Mouse (Mus musculus) ES-E14 (cell line): ENCODE measurements around the gene 4931422A03Rik. TPM values are rescaled to one million over a fixed set of nuclear protein-coding genes. Genes with fewer than 3 reads are reported as not detected.

ENCODE experiments used
- DNase-seq: peaks from one replicate; pipeline ENCODE4 v3.0.0-alpha.2; 2013; ENCODE audit warnings: low read depth, low spot score
- H3K27ac ChIP-seq: 2 replicates; pipeline ENCODE4 v1.5.1; 2012; ENCODE audit warnings: low read depth, mild to moderate bottlenecking, low read length, moderate library complexity, mixed read lengths; ENCODE audit not compliant: poor library complexity, insufficient read depth, severe bottlenecking
- H3K36me3 ChIP-seq: 2 replicates; pipeline ENCODE4 v1.6.1; 2012; ENCODE audit warnings: mild to moderate bottlenecking, low read length, moderate library complexity, mixed read lengths; ENCODE audit not compliant: control insufficient read depth, poor library complexity, insufficient read depth, severe bottlenecking
- H3K4me1 ChIP-seq, 2 experiments: fragments of 150-350 bp in 1 of 2; sonication (generic) in 1 of 2; 2 replicates each; pipeline ENCODE4 v1.6.1; 2012; ENCODE audit warnings: low read length in 2 of 2, mild to moderate bottlenecking in 1 of 2, mixed read lengths in 1 of 2; ENCODE audit not compliant: control insufficient read depth in 2 of 2, insufficient read depth in 2 of 2, poor library complexity in 1 of 2
- H3K4me3 ChIP-seq, 2 experiments: fragments of 150-350 bp in 1 of 2; sonication (generic) in 1 of 2; 2 replicates each; pipeline ENCODE4 v1.5.1; 2012; ENCODE audit warnings: low read length in 2 of 2, low read depth in 1 of 2, mild to moderate bottlenecking in 1 of 2, mixed read lengths in 1 of 2; ENCODE audit not compliant: insufficient read depth in 1 of 2, poor library complexity in 1 of 2, severe bottlenecking in 1 of 2
- H3K9ac ChIP-seq: 2 replicates; pipeline ENCODE4 v1.6.1; 2012; ENCODE audit warnings: low read depth, mild to moderate bottlenecking, low read length, mixed read lengths; ENCODE audit not compliant: poor library complexity, insufficient read depth, severe bottlenecking
- H3K9me3 ChIP-seq: fragments of 150-350 bp; sonication (generic); 2 replicates; pipeline ENCODE4 v1.6.1; 2012; ENCODE audit warnings: low read depth, mild to moderate bottlenecking, low read length; ENCODE audit not compliant: control insufficient read depth, insufficient read depth
- CHD2 ChIP-seq: IDR thresholded peaks from 2 replicates; pipeline ENCODE4 v1.6.1; 2014; ENCODE audit warnings: mild to moderate bottlenecking, low read depth, low read length, inconsistent platforms
- HCFC1 ChIP-seq: IDR thresholded peaks from 2 replicates; pipeline ENCODE4 v1.6.1; 2012; ENCODE audit warnings: low read length, inconsistent platforms, borderline replicate concordance; ENCODE audit not compliant: insufficient read depth
- MAFK ChIP-seq: IDR thresholded peaks from 2 replicates; pipeline ENCODE4 v1.6.1; 2014; ENCODE audit warnings: mild to moderate bottlenecking, low read depth, low read length, inconsistent platforms; ENCODE audit not compliant: insufficient read depth
- ZC3H11A ChIP-seq: IDR thresholded peaks from 2 replicates; pipeline ENCODE4 v1.6.1; 2012; ENCODE audit warnings: low read depth, mild to moderate bottlenecking, inconsistent platforms, low read length, borderline replicate concordance
- ZNF384 ChIP-seq: IDR thresholded peaks from 2 replicates; pipeline ENCODE4 v1.6.1; 2012; ENCODE audit warnings: low read depth, low read length, inconsistent platforms
- in situ Hi-C, 2 experiments: fragments of 600-800 bp; cut with MboI; formaldehyde crosslinking; loops; one replicate each; pipeline ENCODE4 v1.15.1; 2025; ENCODE audit warnings: low sequenced_read_pairs in 2 of 2, inconsistent platforms in 1 of 2; ENCODE audit not compliant: unreplicated experiment in 2 of 2
- total RNA-seq: library from RNA; depleted of rRNA; stranded (reverse); fragments of 300-350 nt; gene quantifications from 2 replicates; pipeline ENCODE4 v1.2.3, GENCODE M21; 2012

4931422A03Rik gene
- total RNA-seq, 1 experiment: 0.54 TPM

GRCm38 (mm10) chr2:104062665-104063064 lies 34.5 kb upstream of the 4931422A03Rik start:
- no peak for DNase-seq
- TF ChIP-seq HCFC1 (no peak), ZNF384 (no peak), ZC3H11A (no peak), CHD2 (no peak), MAFK (no peak)
- Histone ChIP-seq H3K27ac (no peak overlapping the region), H3K36me3 (peaks cover 2% of the 10 kb centered on the region; the same call in 1 of the 2 replicates), H3K4me3 (no peak overlapping the region), H3K9me3 (no peaks in the 10 kb centered on the region), H3K9ac (no peak overlapping the region), H3K4me1 (no peaks in the 10 kb centered on the region)
- in situ Hi-C loops: no loop called here

DNA sequence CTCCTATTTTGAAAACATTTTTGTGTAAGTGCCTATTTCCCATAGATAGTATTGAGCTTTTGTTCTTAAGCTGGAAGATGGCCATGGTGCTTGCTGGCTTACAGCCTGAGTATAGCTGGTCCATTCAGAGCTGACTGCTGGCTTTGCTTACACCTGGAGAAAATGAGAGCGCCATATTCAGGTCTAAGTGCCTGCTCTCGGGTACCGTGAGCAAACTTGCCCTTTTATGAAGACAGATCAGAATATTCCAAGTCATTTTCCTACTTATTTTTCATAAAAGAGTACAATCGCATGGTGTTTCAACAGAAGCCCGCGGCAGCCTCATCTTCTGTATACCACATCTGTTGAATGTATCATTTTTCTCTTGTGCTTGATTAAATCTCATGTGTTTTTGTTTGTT lies 32.8 kb upstream of the 4931422A03Rik start:
- H3K9ac ChIP-seq: no peak overlapping the region
- H3K4me1 ChIP-seq: no peaks in the 10 kb centered on the region
- peaks cover 2% of the 10 kb centered on the region; the same call in 1 of the 2 replicates for H3K36me3 ChIP-seq
- no peak overlapping the region for H3K27ac ChIP-seq
- in situ Hi-C loops: no loop called here
- no peak for DNase-seq
- H3K4me3 ChIP-seq: no peak overlapping the region
- no peaks in the 10 kb centered on the region for H3K9me3 ChIP-seq
- no peak for TF ChIP-seq ZC3H11A
- no peak for TF ChIP-seq CHD2
- TF ChIP-seq MAFK: no peak
- no peak for TF ChIP-seq HCFC1
- no peak for TF ChIP-seq ZNF384

DNA sequence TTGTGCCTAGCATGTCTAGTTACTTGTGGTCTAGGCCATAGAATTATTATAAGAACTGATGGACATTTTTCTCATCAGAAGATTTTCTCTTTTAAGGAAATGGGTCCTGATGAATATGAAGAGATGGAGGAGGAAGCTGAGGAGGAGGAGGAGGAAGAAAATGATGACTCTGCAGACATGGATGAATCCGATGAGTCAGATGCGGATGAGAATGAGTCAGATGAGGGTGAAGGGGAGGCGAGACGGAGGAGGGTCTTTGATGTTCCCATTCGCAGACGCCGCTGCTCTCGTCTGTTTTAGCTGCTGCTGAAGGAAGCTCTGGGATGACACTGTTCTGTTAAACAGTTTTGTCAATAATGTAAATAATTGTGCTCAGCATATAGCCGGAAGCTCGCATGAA lies 31.6 kb upstream of the 4931422A03Rik start:
- in situ Hi-C loops: no loop called here
- no peak for TF ChIP-seq ZNF384
- TF ChIP-seq MAFK: peak; percentile 62
- TF ChIP-seq ZC3H11A: no peak
- Histone ChIP-seq H3K9ac (no peak overlapping the region), H3K36me3 (peaks cover 2% of the 10 kb centered on the region), H3K9me3 (no peaks in the 10 kb centered on the region), H3K27ac (no peak overlapping the region), H3K4me1 (no peaks in the 10 kb centered on the region), H3K4me3 (no peak overlapping the region)
- DNase-seq: no peak

DNA sequence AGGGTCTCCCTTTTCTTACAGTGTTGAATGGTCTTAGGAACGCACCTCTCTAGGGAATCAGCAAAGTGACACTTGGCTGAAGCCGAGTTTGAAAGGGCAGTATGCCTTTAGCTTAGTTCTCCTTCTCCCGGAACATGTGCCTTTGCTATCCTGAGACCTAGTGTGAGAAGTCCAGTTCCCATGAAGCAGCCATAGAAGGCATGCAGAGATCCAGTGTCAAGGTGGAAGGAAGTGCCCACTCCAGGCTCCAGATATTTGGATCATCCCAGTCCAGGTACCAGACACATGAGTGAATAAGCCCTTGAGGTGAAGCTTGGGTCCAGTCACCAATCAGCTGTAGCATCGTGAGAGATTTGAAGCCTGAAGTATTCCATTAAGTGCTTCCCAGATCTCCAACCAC lies 30.8 kb upstream of the 4931422A03Rik start:
- no peak for DNase-seq
- no peak for TF ChIP-seq ZNF384
- TF ChIP-seq HCFC1: no peak
- TF ChIP-seq MAFK: no peak
- no peak for TF ChIP-seq ZC3H11A
- TF ChIP-seq CHD2: no peak
- Histone ChIP-seq H3K4me1 (no peaks in the 10 kb centered on the region), H3K4me3 (no peak overlapping the region), H3K36me3 (peaks cover 2% of the 10 kb centered on the region), H3K9ac (no peak overlapping the region), H3K9me3 (no peaks in the 10 kb centered on the region), H3K27ac (no peak overlapping the region)
- in situ Hi-C loops: no loop called here

DNA sequence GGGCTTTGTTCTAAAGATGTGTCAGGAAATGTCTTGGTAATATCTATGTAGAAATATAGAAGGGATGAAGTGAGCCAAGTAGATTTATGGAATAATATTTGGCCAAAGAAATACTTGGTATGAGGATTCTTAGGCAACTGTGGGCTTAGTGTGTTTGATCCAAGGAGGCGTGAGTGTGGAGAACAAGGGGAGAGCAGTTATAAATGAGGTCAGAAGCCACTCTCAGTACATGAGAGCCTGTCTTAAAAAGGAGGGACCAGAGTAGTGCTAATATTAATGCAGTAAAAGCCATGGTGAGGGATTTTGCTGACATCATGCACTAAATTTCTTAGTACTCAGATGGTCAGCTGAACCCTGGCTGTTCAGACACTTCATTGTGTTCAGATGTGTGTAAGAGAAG lies 30.2 kb upstream of the 4931422A03Rik start:
- Histone ChIP-seq H3K9me3 (no peaks in the 10 kb centered on the region), H3K36me3 (peaks cover 2% of the 10 kb centered on the region), H3K4me3 (no peak overlapping the region), H3K9ac (no peak overlapping the region), H3K27ac (no peak overlapping the region), H3K4me1 (no peaks in the 10 kb centered on the region)
- no peak for DNase-seq
- TF ChIP-seq MAFK: no peak
- no peak for TF ChIP-seq HCFC1
- TF ChIP-seq CHD2: no peak
- no peak for TF ChIP-seq ZNF384
- TF ChIP-seq ZC3H11A: no peak
- in situ Hi-C loops: no loop called here
